Mouse (Mus musculus): Measurements from ENCODE around the gene Smyd4. TPM values are rescaled to one million over a fixed set of nuclear protein-coding genes. Genes with fewer than 3 reads are reported as not detected.
"Not testable (repeated sequence)": the region's sequence is repeated elsewhere in the genome, so short reads cannot be mapped to it uniquely, and the experiment has no call there.

Smyd4 gene
- polyA plus RNA-seq, 1 experiment from 2014 or later, result 15.1 TPM

DNA sequence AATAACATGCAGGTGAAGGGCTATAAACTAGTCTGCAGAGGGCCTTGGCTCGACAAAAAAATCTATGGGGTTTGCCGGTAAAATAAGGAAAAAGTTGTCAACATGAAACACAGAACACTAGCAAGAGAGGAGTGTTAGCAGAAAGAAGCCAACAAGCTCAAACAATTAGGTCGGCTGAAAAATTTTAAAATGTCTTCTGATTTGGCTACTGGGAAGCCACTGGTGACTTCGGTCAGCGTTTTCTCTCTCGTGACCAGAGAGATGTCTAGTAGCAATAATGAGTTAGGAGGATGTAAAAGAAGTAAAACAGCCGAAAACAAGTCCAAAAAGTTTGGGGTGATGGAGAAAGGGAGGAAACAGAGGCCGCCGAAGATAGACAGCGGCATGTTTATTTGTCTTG is 637 bp upstream of the Smyd4 start:
- Histone ChIP-seq H3K27me3 (replicated peaks) (no peaks in the 10 kb centered on the region), H3K9ac (peak overlapping the region; percentile 67), H3K36me3 (no peaks in the 10 kb centered on the region), H3K4me1 (peaks cover 17% of the 10 kb centered on the region), H3K4me3 (peak overlapping the region; percentile 79), H3K27ac (no peak overlapping the region), H3K4me2 (replicated peaks) (peak overlapping the region; percentile 90), H3K9me3 (no peaks in the 10 kb centered on the region)
- 1% methylated on average over 10 of the region's 10 CpGs for WGBS
- no peak for ATAC-seq (ENCODE audit: low FRiP score, low read depth)

DNA sequence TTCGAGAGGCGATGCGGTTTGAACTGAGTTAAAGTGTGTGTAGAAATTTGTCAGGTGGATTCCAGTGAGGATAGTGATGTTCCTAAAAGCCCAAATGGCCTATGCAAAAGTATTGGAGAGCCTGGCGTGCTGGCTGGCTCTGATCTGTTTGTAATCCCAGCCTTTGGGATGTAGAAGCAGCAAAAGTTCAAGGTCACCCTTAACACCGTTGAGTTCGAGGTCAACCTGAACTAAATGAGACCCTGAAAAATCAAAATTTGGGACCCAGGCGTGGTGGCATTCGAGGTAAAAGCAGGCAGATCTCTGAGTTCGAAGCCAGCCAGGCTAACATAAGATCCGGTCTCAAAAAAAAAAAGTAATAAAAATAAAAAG is 643 bp downstream of the Smyd4 start:
- Histone ChIP-seq H3K27ac (no peak overlapping the region), H3K36me3 (no peaks in the 10 kb centered on the region), H3K27me3 (replicated peaks) (no peaks in the 10 kb centered on the region), H3K4me1 (peaks cover 17% of the 10 kb centered on the region), H3K4me3 (peak overlapping the region; percentile 79), H3K9me3 (no peaks in the 10 kb centered on the region), H3K4me2 (replicated peaks) (peak overlapping the region; percentile 90), H3K9ac (peak overlapping the region; percentile 67)
- no peak for ATAC-seq (ENCODE audit: low FRiP score, low read depth)
- 51% methylated on average over 10 of the region's 10 CpGs for WGBS

DNA sequence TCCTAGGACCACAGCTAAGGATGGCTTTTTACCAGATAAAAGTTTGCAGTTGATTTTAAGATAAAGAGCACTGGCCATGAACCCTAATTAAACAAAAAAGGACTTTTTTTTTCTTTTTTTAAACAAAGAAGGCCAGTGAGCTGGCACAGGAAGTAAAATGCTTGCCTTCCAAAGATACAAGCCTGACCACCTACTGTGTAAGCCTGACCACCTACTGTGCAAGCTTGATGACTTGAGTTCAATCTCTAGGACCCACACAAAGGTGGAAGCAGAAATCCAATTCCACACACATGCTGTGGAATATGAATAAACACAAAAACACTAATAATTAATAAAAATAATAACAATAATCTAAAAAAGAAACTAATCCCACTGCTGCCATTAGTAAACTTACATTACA is 3.0 kb downstream of the Smyd4 start:
- H3K36me3 ChIP-seq, result no peaks in the 10 kb centered on the region; the same call in 1 of the 2 replicates
- no peaks in the 10 kb centered on the region for H3K9me3 ChIP-seq
- H3K4me3 ChIP-seq, result no peak overlapping the region
- no peak overlapping the region for H3K9ac ChIP-seq
- ATAC-seq (ENCODE audit: low FRiP score, low read depth), result no peak
- H3K4me2 ChIP-seq (replicated peaks), result no peak overlapping the region
- H3K27ac ChIP-seq, result no peak overlapping the region
- H3K4me1 ChIP-seq, result peaks cover 17% of the 10 kb centered on the region
- no peaks in the 10 kb centered on the region for H3K27me3 ChIP-seq (replicated peaks)

DNA sequence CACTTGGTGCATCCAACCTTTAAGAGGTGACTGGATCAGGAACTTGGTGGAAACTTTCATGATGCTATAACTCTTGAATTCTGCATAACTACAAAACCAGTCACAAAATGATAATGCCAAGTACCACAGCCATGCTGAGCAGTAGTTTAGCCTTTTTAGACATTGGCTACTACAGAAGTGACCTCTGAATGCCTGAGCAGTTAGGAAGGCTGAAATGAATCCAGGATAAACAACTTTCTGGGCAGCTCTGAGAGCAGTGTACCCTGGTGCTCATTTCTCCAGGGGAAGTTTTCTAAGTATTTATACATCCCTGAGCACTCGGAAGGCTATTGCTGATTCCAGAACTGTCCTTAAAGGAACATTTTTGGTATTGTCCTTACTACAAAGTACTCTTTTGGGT is 7.2 kb downstream of the Smyd4 start:
- no peaks in the 10 kb centered on the region; the same call in 1 of the 2 replicates for H3K36me3 ChIP-seq
- H3K9me3 ChIP-seq, result no peaks in the 10 kb centered on the region
- no peak overlapping the region for H3K27ac ChIP-seq
- no peak for ATAC-seq (ENCODE audit: low FRiP score, low read depth)
- no peak overlapping the region for H3K4me2 ChIP-seq (replicated peaks)
- H3K4me3 ChIP-seq, result no peak overlapping the region
- no peak overlapping the region for H3K9ac ChIP-seq
- H3K4me1 ChIP-seq, result no peaks in the 10 kb centered on the region
- WGBS, result 98% methylated on average over 1 of the region's 1 CpGs
- no peaks in the 10 kb centered on the region for H3K27me3 ChIP-seq (replicated peaks)

DNA sequence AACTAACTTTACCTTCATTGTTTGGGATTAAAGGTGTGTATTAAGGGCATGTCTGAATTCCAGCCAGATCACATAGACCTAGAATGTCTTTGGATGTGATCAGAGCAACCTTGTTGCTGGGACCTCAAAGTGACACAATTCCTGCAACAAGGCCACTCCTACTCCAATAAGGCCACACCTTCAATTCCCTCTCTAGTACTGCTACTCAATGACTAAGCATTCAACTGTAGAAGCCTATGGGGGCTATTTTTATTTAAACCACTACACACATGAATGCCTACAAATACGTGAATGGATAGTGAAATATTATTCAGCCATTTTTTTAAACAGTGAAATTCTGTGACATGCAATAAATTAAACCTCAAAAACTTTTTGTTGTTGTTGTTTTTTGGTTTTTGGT is 28.9 kb downstream of the Smyd4 start:
- Histone ChIP-seq H3K4me2 (replicated peaks) (no peak overlapping the region), H3K36me3 (no peaks in the 10 kb centered on the region), H3K9ac (no peak overlapping the region), H3K4me1 (no peaks in the 10 kb centered on the region), H3K9me3 (no peaks in the 10 kb centered on the region), H3K27me3 (replicated peaks) (no peaks in the 10 kb centered on the region), H3K27ac (no peak overlapping the region), H3K4me3 (no peak overlapping the region)
- 96% methylated on average over 1 of the region's 1 CpGs for WGBS
- no peak for ATAC-seq (ENCODE audit: low FRiP score, low read depth)

DNA sequence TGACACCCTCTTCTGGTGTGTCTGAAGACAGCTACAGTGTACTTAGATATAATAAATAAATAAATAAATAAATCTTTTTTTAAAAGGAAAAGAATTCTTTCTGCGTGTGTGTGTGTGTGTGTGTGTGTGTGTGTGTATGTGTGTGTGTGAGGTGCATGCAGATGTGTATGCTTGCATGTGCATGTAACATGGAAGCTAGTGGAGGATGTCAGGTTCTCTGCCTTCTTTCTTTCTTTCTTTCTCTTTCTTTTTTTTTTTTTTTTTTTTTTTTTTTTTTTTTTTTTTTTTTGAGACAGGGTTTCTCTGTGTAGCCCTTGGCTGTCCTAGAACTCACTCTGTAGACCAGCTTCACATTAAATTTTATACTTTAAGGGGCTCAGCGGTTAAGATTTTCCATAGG is 30.6 kb downstream of the Smyd4 start:
- not testable (repeated sequence) for H3K4me3 ChIP-seq; H3K4me2 ChIP-seq (replicated peaks); H3K9me3 ChIP-seq; H3K27me3 ChIP-seq (replicated peaks); H3K4me1 ChIP-seq; H3K36me3 ChIP-seq; H3K27ac ChIP-seq; H3K9ac ChIP-seq; ATAC-seq (ENCODE audit: low FRiP score, low read depth)
- WGBS, result 93% methylated on average over 2 of the region's 2 CpGs

DNA sequence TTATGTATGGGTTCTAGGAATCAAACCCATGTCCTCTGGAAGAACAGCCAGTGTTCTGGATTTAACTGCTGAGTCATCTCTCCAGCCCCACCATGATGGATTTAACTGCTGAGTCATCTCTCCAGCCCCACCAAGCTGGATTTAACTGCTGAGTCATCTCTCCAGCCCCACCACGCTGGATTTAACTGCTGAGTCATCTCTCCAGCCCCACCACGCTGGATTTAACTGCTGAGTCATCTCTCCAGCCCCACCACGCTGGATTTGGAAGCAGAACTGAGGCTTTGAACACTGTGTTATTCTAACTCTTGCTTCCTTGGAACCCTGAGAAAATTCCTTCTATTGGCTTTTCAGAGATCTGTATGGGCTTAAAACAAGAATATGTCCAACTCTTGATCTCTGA is 35.3 kb downstream of the Smyd4 start:
- not testable (repeated sequence) for H3K9me3 ChIP-seq; H3K27me3 ChIP-seq (replicated peaks); H3K4me2 ChIP-seq (replicated peaks); H3K36me3 ChIP-seq; H3K27ac ChIP-seq; H3K4me3 ChIP-seq; H3K4me1 ChIP-seq; ATAC-seq (ENCODE audit: low FRiP score, low read depth); H3K9ac ChIP-seq
- WGBS, result 63% methylated on average over 3 of the region's 3 CpGs

DNA sequence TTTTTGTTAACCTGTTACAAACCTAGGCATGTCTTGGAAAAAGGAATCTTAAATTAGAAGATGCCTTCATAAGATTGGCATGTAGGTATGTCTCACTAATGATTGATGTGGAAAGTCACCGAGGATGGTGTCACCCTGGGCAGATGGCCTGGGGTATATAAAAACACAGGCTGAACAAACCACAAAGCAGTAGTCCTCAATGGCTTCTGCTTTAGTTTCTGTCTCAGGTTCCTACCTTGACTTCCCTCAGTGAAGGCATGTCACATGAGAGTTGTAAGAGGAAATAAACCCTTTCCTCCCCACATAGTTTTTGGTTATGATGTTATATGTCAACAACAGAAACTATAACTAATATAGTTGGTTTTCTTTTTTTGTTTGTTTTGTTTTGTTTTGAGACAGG is 47.4 kb downstream of the Smyd4 start:
- Histone ChIP-seq H3K4me2 (replicated peaks) (no peak overlapping the region), H3K9me3 (no peaks in the 10 kb centered on the region), H3K9ac (no peak overlapping the region), H3K4me1 (no peaks in the 10 kb centered on the region), H3K27me3 (replicated peaks) (no peaks in the 10 kb centered on the region), H3K27ac (no peak overlapping the region), H3K36me3 (peaks cover under 1% of the 10 kb centered on the region; the same call in 1 of the 2 replicates), H3K4me3 (no peak overlapping the region)
- WGBS, result 73% methylated on average over 1 of the region's 1 CpGs
- no peak for ATAC-seq (ENCODE audit: low FRiP score, low read depth)

DNA sequence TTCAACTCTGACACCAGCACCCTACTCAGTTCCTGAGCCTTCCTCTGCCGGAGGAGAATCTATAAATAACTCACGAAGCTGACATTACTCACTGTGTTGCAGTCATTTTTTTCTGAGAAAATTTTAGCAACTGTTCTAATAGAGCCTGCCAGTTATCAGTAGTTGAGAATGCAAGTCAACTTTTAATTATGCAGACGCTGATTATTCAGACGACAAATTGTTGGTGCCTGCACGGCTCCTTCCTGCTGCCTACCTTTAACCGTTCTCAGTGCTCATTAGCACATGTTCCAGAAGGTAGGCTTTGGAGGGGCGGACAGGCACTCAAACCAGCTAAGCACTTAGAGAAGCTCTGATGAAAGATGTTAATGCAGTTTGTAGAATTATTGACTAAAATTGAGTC is 49.2 kb downstream of the Smyd4 start:
- no peak for ATAC-seq (ENCODE audit: low FRiP score, low read depth)
- WGBS, result 86% methylated on average over 7 of the region's 7 CpGs
- H3K4me1 ChIP-seq, result no peaks in the 10 kb centered on the region

DNA sequence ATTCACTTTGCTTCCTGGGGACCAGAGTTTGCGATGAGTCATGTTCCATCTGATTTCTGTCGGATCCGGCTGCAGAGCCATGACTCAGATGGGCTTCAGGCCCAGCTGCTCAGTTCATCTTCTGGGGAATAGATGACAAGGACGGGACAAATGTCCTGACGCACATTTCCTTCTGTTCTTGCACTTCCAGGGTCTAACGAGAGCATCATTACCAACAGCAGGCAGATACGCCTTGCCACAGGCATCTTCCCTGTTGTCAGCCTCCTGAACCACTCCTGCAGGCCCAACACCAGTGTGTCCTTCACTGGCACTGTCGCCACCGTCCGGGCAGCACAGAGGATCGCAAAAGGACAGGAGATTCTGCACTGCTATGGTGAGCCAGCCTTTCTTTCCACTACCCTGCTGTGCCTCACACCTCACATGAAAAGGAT is 51.2 kb downstream of the Smyd4 start:
- Histone ChIP-seq H3K4me1 (no peaks in the 10 kb centered on the region), H3K4me3 (no peak overlapping the region), H3K9me3 (no peaks in the 10 kb centered on the region), H3K4me2 (replicated peaks) (no peak overlapping the region), H3K36me3 (no peaks in the 10 kb centered on the region), H3K27ac (no peak overlapping the region), H3K27me3 (replicated peaks) (no peaks in the 10 kb centered on the region), H3K9ac (no peak overlapping the region)
- no peak for ATAC-seq (ENCODE audit: low FRiP score, low read depth)
- WGBS, result 85% methylated on average over 11 of the region's 11 CpGs

More for the DNA sequence above, 49.2 kb downstream of the Smyd4 start:
- no peaks in the 10 kb centered on the region for H3K27me3 ChIP-seq (replicated peaks)
- no peak overlapping the region for H3K27ac ChIP-seq
- H3K9ac ChIP-seq, result no peak overlapping the region
- H3K4me3 ChIP-seq, result no peak overlapping the region
- H3K36me3 ChIP-seq, result no peaks in the 10 kb centered on the region
- no peak overlapping the region for H3K4me2 ChIP-seq (replicated peaks)
- H3K9me3 ChIP-seq, result no peaks in the 10 kb centered on the region

DNA sequence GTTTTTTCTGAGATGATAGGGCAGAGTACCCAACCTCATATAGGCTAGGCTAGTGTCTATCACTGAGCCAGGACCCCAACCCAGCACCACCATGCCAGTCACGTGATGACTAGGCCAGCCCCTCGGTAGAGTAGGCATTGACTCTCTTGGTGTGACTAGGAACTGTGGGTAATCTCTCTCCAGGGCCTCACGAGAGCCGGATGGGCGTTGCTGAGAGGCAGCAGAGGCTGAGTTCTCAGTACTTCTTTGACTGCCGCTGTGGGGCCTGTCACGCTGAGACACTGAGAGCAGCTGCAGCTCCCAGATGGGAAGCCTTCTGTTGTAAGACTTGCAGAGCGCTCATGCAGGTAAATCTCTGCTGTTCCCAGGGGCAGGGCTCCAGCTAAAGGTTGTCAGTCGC is 51.9 kb downstream of the Smyd4 start:
- WGBS, result 75% methylated on average over 9 of the region's 9 CpGs

DNA sequence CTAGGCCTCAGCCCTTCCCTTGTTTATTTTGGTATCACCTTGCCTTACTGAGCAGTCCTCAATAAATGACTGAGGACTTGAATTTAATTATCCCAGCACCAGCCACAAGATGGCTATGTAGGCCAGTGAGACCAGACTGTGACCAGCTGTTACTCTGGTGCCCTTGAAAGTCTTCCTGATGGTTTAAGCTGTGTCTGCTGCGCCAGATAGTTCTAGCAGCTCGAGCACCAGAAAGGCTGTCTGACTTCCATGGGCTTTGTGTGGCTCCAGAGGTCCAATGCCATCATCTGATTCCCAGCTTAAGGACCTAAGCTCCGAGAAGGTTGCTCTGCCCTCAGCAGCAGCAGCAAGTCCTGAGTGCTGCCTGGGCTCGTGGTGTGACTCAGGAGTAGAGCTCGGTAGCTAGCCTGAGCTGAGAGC is 54.0 kb downstream of the Smyd4 start:
- Histone ChIP-seq H3K9me3 (no peaks in the 10 kb centered on the region), H3K36me3 (no peaks in the 10 kb centered on the region), H3K27me3 (replicated peaks) (no peaks in the 10 kb centered on the region), H3K4me1 (no peaks in the 10 kb centered on the region), H3K9ac (no peak overlapping the region), H3K4me3 (no peak overlapping the region), H3K4me2 (replicated peaks) (no peak overlapping the region), H3K27ac (no peak overlapping the region)
- ATAC-seq (ENCODE audit: low FRiP score, low read depth), result 0 out of 2 replicates have a peak, but pooled peaks have one; percentile 56
- WGBS, result 75% methylated on average over 5 of the region's 5 CpGs

More for the DNA sequence above, 51.9 kb downstream of the Smyd4 start:
- Histone ChIP-seq H3K27me3 (replicated peaks) (no peaks in the 10 kb centered on the region), H3K4me1 (no peaks in the 10 kb centered on the region), H3K36me3 (no peaks in the 10 kb centered on the region), H3K4me2 (replicated peaks) (no peak overlapping the region), H3K4me3 (no peak overlapping the region), H3K9me3 (no peaks in the 10 kb centered on the region), H3K27ac (no peak overlapping the region), H3K9ac (no peak overlapping the region)
- no peak for ATAC-seq (ENCODE audit: low FRiP score, low read depth)

DNA sequence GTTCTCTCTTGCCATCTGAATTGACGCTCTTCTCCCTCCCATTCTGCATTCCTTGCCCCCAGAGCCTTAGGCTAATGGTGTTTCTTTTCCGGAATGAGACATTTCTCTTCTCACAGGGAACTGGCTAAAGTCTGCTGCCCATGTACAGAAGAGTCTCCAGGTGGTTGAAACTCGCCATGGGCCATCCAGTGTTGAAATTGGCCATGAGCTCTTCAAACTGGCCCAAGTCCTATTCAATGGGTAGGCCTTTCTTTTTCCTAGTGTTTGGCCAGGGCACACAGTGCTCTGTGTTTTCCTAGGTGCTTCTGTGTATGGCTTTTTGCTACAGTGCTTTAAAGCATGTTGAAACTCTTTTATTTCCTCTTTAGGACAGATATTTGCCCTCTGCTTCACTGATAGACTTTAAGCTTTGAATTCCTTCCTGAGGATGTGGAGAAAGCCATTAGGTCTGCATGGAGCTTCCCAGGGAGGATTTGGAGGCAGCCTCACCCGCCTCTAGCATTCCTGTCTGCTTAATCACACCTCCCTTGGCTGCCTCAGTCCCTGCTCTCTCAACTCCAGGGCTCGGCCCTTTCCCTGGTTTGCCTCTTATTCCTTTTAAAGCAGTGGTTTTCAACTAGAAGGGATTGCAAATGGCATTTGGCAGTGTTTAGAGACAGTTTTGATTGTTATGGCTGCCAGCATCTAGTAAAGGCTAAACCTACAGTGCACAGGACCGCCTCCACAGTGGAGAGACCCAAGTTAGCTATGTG is 55.2 kb downstream of the Smyd4 start:
- no peak overlapping the region for H3K27ac ChIP-seq
- no peak overlapping the region for H3K9ac ChIP-seq
- no peak overlapping the region for H3K4me3 ChIP-seq
- H3K4me1 ChIP-seq, result no peaks in the 10 kb centered on the region
- no peaks in the 10 kb centered on the region for H3K27me3 ChIP-seq (replicated peaks)
- H3K4me2 ChIP-seq (replicated peaks), result no peak overlapping the region
- ATAC-seq (ENCODE audit: low FRiP score, low read depth), result no peak
- 79% methylated on average over 6 of the region's 6 CpGs for WGBS
- no peaks in the 10 kb centered on the region for H3K36me3 ChIP-seq
- H3K9me3 ChIP-seq, result no peaks in the 10 kb centered on the region
